9 mouse cellular contexts compared by ENCODE assay signal in the genomic region with DNA sequence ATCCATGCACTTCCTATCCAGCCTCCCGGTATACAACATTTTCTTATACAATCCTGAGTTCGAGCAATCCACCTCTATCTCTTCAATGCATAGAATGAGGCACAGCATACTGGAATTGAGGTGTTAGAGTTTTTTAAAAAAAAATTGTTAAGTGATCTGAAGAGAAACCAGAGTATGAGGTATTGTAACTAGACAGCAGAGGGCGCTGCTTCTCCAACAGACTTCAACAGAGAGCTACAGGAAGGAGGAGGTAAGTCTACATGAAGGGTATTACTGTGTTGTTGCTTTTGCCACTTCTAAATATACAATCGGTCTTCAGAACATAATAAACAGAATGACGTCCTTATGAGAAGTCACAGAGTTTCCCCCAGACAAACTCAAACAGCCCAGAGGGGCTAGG.
A peak's percentile ranks its signal among the peaks of the same experiment; 100 is the strongest.
DNase-seq lines count a peak whose midpoint lies in the region; ATAC-seq and TF ChIP-seq lines count a peak whose summit lies in the region.
"Had no signal": no experiment of that assay in that cellular context is flagged by ENCODE, and none has a peak within 500 bp of the region (broad histone marks: within the 10 kb centered on the region; RNA-seq: fewer than 3 reads in every experiment).

No protein-coding gene starts in this region.

- peaks cover 9% of the 10 kb centered on the region for H3K4me1 ChIP-seq in forebrain, embryonic 11.5 days (replicated peaks; ENCODE audit: control insufficient read depth, insufficient read depth, low read length)
- H3K4me1 ChIP-seq in forebrain, embryonic 13.5 days = peaks cover 43% of the 10 kb centered on the region
- H3K4me1 ChIP-seq in lung, embryonic 14.5 days (ENCODE audit: insufficient read depth) = no peaks in the 10 kb centered on the region
- H3K4me1 ChIP-seq in lung, adult 2 months (ENCODE audit: control insufficient read depth, insufficient read depth, low read length) = no peaks in the 10 kb centered on the region

- no peaks in the 10 kb centered on the region for H3K27me3 ChIP-seq in forebrain, embryonic 11.5 days (ENCODE audit: control insufficient read depth, insufficient read depth, low read length)
- peaks cover 2% of the 10 kb centered on the region; the same call in 1 of the 2 replicates for H3K27me3 ChIP-seq in forebrain, embryonic 13.5 days
- H3K27me3 ChIP-seq in lung, embryonic 14.5 days (ENCODE audit: insufficient read depth, low read length) = no peaks in the 10 kb centered on the region

- no peak for ATAC-seq in forebrain, embryonic 11.5 days (replicated peaks; ENCODE audit: low FRiP score)
- no peak for ATAC-seq in forebrain, embryonic 13.5 days
- no peak for ATAC-seq in lung, embryonic 14.5 days (ENCODE audit: insufficient read depth)

- DNase-seq in forebrain, embryonic 11.5 days (ENCODE audit: low spot score) = peak; percentile 62
- peak; percentile 77 for DNase-seq in lung, embryonic 14.5 days
- no peak for DNase-seq in lung, adult 2 months
- DNase-seq in embryo, embryonic 10.5 days (ENCODE audit: low spot score) = peak; percentile 85
- DNase-seq in naive thymus-derived CD4-positive, alpha-beta T cell, adult 2 months (ENCODE audit: low read depth) = peak; percentile 28
- no peak for DNase-seq in T-cell, adult 2 months (ENCODE audit: low spot score)
- no peak for DNase-seq in urinary bladder, adult 18-20 months (ENCODE audit: low spot score in 2 of 2)

- WGBS in forebrain, embryonic 11.5 days = 67% methylated on average over 5 of the region's 5 CpGs
- 65% methylated on average over 5 of the region's 5 CpGs for WGBS in forebrain, embryonic 13.5 days
- 54% methylated on average over 5 of the region's 5 CpGs for WGBS in lung, embryonic 14.5 days
- 56% methylated on average over 5 of the region's 5 CpGs for WGBS in lung, adult 2 months

- H3K27ac ChIP-seq in forebrain, embryonic 11.5 days (ENCODE audit: low read depth, low read length) = no peak overlapping the region
- H3K27ac ChIP-seq in forebrain, embryonic 13.5 days = no peak overlapping the region
- no peak overlapping the region for H3K27ac ChIP-seq in lung, embryonic 14.5 days (ENCODE audit: low read depth)

- no peak overlapping the region for H3K4me3 ChIP-seq in forebrain, embryonic 11.5 days (ENCODE audit: low read depth, low read length)
- no peak overlapping the region for H3K4me3 ChIP-seq in forebrain, embryonic 13.5 days
- H3K4me3 ChIP-seq in lung, embryonic 14.5 days (ENCODE audit: low read depth, low read length) = no peak overlapping the region
- no peak overlapping the region for H3K4me3 ChIP-seq in lung, adult 2 months (replicated peaks; ENCODE audit: extremely low read depth, low read depth, low read length)

- TF ChIP-seq CTCF in lung, embryonic 14.5 days (IDR thresholded peaks at IDR 0.05; ENCODE audit: low read depth) = peak; percentile 70
- TF ChIP-seq CTCF in lung, adult 2 months (IDR thresholded peaks at IDR 0.05; ENCODE audit: insufficient read depth, low read length) = no peak

- no peaks in the 10 kb centered on the region for H3K36me3 ChIP-seq in forebrain, embryonic 11.5 days (ENCODE audit: control insufficient read depth, insufficient read depth, low read length)
- H3K36me3 ChIP-seq in forebrain, embryonic 13.5 days (ENCODE audit: poor library complexity, severe bottlenecking) = no peaks in the 10 kb centered on the region
- H3K36me3 ChIP-seq in lung, embryonic 14.5 days (ENCODE audit: insufficient read depth) = no peaks in the 10 kb centered on the region
- H3K36me3 ChIP-seq: G1E had no signal

- no peak overlapping the region for H3K9ac ChIP-seq in forebrain, embryonic 11.5 days (ENCODE audit: low read length)
- H3K9ac ChIP-seq in forebrain, embryonic 13.5 days = no peak overlapping the region
- H3K9ac ChIP-seq in lung, embryonic 14.5 days = no peak overlapping the region

- no peak for TF ChIP-seq POLR2A in lung, adult 2 months (IDR thresholded peaks at IDR 0.05; ENCODE audit: borderline replicate concordance, extremely low read depth, low read depth, low read length)

- H3K4me2 ChIP-seq in forebrain, embryonic 11.5 days (ENCODE audit: low read depth, low read length, severe bottlenecking) = no peak overlapping the region
- H3K4me2 ChIP-seq in forebrain, embryonic 13.5 days = no peak overlapping the region
- no peak overlapping the region for H3K4me2 ChIP-seq in lung, embryonic 14.5 days

- no peaks in the 10 kb centered on the region for H3K9me3 ChIP-seq in forebrain, embryonic 11.5 days (ENCODE audit: control insufficient read depth, low read length)
- no peaks in the 10 kb centered on the region for H3K9me3 ChIP-seq in forebrain, embryonic 13.5 days (replicated peaks)
- H3K9me3 ChIP-seq in lung, embryonic 14.5 days (ENCODE audit: low read depth, low read length) = no peaks in the 10 kb centered on the region
- H3K9me3 ChIP-seq: G1E had no signal

Comparison
In these comparisons a context has a peak if more than half of its experiments do, and no peak if none do; other contexts are left out.
1. DNase-seq: peak in forebrain, embryonic 11.5 days (single experiment), lung, embryonic 14.5 days (single experiment), embryo, embryonic 10.5 days (single experiment) and naive thymus-derived CD4-positive, alpha-beta T cell, adult 2 months (single experiment); none in lung, adult 2 months (single experiment), T-cell, adult 2 months (single experiment) and urinary bladder, adult 18-20 months (0 of 2).